Mouse (Mus musculus): ENCODE results near the gene Rundc3a.

- TF ChIP-seq CTCF (conservative IDR thresholded peaks at IDR 0.05; ENCODE audit: insufficient read depth, insufficient read length, low read depth, low read length) (no peak), POLR2A (IDR thresholded peaks at IDR 0.05; ENCODE audit: low read depth, low read length) (no peak)
Observed at GRCm38 (mm10) chr11:102399610-102400072, 6.4 kb downstream of the Rundc3a start.
